Mouse (Mus musculus): ENCODE measurements around the gene Limch1. TPM values are rescaled to one million over a fixed set of nuclear protein-coding genes. Genes with fewer than 3 reads are reported as not detected.
A peak's percentile ranks its signal among the peaks of the same experiment; 100 is the strongest.

Limch1 gene
- total RNA-seq, 4 experiments from 2014 or later = 110 to 123 (median 118) TPM

DNA sequence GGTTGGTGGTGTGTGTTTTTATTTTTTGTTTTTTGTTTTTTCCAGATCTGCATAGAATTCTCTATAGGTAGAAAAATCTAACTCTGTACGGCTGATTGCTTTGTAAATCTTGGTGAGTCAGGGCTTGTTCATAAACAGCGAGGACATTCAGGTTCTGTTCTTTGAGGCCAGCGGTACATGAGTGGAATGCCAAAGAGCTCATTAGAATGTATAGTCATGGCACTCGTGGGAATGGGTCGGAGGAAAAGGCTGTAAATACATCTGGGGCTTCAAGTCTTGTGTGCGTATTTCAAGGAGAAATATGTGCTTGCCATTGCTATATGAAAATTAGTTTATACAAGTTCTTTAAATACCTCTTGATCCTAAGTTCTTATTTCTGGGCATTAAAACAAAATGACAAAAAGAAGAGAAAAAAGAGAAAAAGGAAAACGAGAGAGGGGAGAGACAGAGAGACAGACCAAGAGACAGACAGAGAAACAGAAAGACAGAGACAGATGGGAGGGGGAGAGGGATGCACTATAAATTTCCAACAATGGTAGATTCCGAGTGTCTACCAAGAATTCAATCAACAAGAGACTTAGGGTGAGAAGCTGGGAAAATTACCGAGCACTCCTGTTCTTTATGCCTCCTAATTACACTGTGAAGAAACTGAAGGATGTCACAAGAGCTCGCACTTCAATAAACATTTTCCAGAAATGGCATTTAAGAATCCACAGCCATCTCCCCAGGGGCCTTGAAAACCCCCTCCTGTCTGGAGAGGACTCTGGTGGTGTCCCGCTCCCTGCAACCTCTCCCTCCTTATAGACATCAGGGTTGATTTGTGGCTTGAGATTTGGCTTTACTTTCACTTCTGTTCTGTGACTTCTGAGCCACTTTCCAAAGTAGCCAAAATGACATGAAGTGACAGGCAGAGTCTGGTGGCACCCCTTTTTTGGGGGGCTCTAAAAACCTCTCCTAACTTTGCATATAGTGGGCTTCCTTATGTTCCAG lies 173.0 kb downstream of the Limch1 start:
- no peak for DNase-seq (ENCODE audit: low spot score in 2 of 2)

DNA sequence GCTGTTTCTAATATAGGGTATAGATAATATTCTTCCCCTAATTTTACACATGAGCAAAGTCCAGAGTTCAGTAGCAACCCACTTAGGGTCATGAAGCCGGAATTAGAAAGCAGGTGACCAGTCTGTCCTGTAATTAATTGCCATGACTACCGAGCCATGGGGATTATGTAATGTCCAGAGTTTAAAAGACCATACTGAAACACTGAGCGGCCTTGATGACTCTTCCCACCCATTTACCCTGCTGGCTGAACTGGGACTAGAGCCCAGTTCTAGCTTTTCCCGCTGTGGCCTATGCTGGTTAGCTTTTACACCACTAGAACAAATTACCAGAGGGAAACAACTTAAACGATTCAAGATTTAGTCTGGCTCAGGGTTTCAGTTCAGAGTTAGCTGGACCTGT lies 177.0 kb downstream of the Limch1 start:
- DNase-seq (ENCODE audit: low spot score in 2 of 2) = no peak

DNA sequence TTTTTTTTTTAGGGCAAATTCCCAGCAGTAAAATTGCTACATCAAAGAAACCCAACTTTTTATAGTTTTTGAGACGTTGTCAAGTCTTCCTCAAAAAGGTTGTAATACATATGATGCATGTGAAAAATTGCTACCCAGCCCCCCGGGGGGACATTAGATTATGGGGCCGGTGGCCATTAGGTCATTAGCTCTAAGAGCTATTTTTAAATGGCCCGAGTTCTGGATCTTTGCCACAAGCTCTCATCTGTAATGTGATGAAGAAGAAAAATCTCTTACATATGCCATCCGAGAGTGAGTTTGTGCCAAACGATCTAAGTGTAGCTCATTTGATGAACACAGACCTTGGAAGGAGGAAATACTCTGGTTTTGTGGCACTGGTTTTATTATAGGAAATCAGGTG lies 183.7 kb downstream of the Limch1 start:
- DNase-seq (ENCODE audit: low spot score in 2 of 2) = no peak

DNA sequence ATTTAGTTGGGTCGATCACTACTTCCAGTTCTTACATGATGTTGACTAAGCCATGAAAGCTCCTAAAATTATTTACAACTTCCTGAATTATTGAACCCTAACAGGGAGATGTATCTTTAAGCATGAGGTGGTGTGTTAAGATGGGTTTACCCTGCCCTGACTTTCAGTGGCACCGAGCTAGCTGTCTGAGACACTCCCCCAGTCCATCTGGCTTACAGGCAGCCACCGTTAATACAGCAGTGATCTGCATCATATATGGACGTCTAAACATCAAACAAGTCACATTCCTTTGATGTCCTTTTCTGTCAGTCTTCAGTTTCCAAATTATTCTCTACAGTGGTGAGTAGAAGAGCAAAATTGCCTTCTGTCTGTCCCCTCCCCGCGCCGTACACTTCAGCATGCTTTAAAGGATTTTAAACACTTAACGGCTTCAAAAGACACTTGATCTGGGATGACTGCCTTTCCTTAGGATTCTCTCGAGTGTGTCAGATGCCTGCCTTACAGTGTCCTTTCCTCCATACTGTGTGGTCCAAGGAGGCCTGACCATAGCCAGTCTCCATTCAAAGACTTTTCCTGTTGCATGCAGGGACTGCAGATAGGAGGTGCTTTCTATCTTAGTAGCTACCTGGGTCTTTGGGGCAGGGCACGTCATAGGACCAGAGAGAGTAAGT lies 187.6 kb downstream of the Limch1 start:
- DNase-seq (ENCODE audit: low spot score in 2 of 2) = no peak

DNA sequence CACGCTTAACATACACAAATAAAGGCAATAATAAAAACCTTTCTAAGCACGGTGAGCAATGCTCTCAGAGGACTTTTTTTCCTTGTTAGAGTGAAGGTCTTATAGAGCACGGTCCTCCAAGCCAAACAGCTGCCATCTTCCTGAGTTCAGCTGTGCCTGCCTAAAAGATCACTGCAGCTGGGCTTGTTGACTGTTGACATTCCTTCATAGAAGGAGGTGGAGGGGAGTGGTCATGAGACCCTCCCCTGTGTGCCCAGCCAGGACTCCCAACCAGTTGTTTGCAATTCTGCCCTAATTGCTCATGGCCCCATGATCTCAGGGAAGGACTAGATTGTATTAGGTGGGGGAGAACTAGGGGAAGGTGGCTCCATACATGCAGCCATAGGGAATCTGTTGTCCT lies 189.0 kb downstream of the Limch1 start:
- no peak for DNase-seq (ENCODE audit: low spot score in 2 of 2)

DNA sequence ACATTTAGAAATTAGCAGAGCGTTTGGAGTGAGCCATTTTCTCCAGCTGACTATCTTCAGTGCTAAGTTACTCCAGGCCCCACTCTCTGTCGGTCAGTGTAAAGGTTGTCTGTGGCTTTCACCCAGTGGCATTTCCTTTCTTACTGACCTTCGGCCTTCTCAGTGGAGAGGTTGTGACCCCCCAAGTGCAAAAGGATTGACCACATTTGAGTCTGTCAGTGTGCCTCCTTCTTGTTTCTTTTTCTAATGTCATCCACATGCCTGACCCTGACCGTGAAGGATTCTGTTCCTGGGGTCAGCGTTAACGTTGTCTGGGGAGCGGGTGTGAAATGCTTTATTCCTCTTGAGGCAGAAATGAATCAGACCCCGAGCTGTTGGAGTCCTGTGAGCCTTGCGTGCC lies 191.7 kb downstream of the Limch1 start:
- no peak for DNase-seq (ENCODE audit: low spot score in 2 of 2)

DNA sequence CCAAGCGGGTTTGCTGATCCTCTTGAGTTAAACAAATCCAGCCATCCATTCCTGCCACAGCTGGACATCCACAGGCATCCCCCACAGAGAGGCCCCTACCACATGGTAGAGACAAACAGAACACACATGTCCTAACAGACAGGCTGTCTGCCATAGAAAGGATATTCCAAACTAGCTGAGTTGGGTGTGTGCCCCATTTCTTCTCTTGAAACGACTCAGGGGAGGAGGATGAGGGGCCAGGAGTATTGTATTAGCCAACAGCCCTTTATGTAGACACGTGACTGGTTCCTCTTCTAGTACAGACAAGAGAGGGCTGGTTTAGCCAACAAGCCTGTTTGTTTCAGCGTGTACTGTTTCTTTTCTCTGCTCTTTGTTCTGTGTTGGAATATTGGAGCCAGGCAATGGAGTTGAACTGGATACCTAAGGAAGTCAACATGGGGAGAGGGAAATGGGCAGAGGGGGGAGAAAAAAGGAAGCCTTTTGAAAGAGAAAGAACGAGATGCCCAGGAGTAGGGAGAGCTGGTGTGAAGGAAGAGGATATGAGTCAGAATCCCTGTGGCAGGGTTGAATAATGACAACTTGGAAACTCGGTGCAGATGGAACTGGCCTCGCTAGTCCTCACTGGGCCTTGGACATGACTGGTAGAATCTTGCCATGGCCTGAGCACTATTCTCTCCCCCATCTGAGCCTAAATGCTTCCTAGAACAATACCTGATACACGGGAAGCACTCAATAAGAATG lies 196.3 kb downstream of the Limch1 start:
- no peak for DNase-seq (ENCODE audit: low spot score in 2 of 2)

DNA sequence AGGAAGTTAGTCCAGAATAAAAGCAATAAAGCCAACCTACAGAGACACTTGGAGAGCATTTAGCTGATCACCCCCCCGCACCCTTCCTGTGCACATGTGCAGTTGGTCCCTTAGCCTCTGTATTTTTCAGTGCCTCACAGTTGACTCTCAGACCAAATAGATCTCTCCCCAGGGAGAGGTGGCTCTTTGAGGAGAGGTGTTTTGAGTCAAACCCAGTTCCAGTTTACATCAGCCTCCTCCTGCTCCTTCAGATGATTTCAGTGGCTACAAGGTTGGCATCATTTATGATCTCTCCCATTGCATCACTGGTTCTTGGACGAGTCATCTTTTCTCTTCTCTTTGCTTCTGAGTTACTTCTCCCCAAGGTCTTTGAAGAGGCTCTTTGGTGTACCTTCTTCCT lies 197.3 kb downstream of the Limch1 start:
- DNase-seq (ENCODE audit: low spot score in 2 of 2) = no peak

DNA sequence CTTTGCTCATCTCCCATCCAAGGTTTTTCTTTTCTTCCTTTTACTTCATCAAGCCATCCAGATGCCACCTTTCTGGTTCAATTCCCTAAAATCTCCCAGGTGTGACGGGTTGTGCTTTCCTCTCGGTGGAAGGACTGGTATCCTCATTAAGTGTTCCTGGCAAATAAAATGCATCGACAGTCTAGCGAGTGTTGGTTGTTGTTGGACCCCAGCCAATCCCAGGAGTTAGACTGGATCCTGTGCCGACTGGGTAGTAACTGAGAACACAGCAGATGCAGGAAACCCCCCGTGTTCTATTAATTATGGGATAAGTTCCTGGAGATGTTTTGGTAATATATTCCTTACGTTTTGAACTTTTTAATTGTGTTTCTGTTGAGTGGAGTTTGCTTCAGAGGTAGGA lies 197.9 kb downstream of the Limch1 start:
- no peak for DNase-seq (ENCODE audit: low spot score in 2 of 2)

DNA sequence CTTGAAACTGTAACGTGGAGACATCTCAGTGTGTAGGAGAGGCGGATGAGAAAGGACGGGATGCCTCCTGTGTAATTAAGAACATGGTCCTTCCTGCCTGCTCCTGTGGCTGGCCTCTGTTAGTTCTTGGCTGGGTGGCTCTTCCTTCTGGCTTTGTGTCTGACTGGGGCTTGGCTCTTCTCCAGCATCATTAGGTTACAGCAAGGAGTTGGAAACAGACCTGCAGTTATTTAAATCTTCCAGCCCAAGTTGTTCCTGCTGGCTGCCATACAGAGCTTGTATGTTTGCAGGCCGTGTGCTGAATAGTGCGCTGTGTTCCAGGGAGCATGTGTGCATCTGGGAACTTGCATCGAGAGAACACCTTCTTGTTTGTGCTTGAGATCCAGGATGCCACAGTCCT lies 202.3 kb downstream of the Limch1 start:
- DNase-seq (ENCODE audit: low spot score in 2 of 2) = peak in 1 of 2 experiments; percentile 24

DNA sequence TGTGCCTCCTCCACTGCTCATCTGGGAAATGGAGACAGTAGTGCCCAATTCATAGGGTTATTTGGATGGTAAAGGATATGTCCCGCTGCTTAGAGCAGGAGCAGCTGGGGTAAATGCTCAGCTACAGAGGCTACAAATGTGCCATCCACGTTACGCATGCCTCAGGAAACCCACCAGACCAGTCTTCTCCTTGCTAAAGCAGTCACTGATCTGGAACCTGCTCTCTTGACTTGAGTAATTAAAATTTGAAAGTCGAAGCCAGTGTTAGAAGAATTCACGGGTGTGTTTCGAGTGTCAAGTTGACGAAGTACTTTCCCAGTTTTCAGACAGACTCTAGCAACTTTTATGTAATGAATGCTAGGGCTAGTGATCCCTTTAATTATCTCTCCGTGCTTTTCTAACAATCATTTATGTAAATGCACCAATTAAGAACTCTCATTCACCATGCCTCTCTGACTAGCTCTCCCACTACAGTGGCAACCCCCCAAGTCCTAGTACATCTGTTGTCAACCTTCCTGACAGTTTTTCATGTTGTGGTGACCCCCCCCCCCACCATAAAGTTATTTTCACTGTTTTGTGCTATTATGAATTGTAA lies 203.6 kb downstream of the Limch1 start:
- DNase-seq (ENCODE audit: low spot score in 2 of 2) = no peak

DNA sequence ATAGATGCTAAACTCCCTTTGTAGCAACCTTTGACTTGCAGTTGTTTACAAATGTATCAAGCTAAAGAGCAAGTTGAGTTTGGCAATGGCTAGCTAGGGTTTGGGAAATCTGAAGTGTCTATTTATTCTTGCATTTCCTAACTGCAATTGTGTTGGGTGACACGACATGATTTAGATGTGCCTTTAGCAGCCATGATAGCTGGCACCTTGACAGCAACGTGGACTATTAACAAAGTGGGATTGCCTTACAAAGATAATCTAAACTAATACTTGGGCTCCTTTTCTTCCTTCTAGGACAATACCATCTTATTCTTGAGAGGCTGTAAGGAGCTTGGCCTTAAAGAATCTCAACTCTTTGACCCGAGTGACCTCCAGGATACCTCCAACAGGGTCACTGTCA lies 207.7 kb downstream of the Limch1 start:
- DNase-seq (ENCODE audit: low spot score in 2 of 2) = no peak

DNA sequence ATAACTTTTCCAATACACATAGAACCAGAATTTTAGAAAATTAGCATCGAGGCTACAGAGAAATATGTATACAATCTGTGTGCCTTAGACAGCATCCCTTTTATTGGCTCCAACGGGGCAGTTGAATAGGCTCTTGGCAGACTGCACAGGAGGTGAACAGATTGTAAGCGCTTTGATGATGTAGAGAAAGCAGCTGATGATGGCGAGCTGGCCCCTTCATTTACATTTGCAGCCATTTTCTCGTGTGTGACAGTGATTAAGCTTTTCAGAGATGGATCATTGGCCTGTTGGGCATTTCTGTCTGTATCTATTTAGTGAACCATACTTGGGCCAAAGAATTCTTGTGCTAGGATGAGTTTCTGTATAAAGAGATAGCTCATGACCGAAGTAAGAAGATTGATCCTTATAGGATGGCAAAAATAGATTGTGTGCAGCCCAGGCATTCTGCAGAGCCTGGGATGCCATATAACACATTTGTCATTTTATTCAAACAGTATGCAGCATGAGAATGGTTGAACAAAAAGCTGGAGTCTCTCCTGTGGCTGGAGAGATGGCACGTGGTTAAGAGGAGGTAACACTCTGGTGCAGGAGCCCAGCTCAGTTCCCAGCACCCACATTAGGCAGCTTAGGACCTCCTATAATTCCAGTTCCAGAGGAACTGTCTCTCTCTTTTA lies 208.5 kb downstream of the Limch1 start:
- no peak for DNase-seq (ENCODE audit: low spot score in 2 of 2)

DNA sequence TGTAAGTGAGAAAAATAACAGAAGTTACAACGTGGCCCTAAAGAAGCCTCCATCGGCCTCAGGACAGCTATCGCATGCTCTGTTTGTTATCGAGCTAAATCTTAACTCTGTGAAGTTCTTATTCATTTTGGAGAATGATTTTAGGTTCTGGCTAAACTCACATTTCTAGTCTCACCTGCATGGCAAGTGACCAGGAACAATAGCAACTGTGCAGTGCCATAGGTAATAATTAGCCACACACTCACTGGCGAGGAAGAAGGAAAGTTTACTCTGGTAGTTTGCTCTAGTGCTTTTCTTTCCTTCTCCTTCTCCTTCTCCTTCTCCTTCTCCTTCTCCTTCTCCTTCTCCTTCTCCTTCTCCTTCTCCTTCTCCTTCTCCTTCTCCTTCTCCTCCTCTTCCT lies 209.6 kb downstream of the Limch1 start:
- no peak for DNase-seq (ENCODE audit: low spot score in 2 of 2)

DNA sequence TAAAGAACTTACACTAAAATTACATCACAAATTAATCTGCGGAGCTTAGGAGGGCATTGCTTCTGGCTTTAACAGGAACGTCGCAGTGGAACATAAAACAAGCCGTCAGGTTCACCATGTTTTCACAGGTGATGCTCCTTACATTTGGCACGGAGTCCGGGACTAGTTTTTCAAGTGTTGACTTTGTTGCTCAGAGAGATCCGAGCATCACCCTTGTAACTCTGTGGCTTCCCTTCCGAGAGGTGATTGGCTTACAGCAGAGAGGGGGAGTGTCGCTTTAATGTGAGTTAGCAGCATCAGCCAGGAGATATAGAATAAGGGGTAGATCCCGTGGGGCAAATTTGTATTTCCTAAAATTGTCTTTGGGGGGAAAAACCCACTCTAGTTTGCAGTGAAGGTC lies 212.0 kb downstream of the Limch1 start:
- DNase-seq (ENCODE audit: low spot score in 2 of 2) = no peak

DNA sequence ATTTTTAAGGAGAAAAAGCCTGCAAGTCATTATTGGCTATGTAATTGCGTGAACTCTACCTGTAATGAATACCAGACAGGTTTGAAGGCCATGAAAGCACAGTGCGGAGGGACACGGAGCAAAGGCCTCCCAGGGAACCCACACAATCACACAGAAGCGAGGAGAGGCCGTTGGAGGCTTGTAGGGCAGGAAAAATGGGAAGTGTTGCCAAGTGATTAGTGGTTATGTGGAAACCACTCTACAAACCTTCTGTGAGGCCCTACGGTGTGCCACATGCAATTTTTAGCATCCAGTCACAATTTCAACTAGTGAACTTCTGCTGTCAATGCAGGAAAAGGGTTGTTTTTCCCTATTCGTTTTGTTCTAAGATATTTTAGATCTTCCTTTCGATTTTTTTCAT lies 212.5 kb downstream of the Limch1 start:
- DNase-seq (ENCODE audit: low spot score in 2 of 2) = no peak

DNA sequence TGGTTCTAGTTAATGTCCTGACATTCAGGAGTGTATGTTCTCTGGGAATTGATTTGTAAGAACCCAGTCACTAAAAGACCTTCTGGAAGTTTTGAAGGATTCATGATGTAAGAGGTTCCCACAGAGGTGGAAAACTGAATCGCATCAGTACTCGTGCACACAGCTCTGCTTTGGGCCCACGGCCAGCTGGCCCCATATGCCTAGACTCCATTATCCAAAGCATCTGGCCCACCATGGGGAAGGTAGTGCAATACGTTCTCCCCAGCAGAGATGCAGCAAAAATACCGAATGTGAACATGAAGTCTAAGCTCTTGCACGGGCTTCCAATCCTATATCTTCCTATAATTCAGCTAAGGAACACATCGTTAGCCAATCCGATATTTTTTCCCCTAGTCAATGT lies 214.3 kb downstream of the Limch1 start:
- no peak for DNase-seq (ENCODE audit: low spot score in 2 of 2)

DNA sequence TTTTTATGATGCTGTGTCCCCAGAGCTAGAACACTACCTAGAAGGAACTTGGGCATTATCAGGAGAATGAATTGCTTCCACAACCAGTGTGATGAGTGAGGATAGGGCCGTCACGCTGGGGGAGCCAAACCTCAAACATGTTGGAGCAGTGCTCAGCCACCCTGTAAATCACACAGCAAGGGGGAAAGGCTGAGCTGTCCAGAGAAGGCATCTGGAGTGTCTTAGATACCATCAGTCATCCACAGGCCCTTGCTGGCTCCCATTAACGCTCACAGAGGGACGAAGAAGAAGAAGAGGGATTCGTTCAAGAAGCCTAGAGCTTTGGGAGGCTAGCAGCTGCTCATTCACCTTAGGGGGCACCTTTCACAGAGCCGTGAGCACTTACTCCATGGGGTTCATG lies 219.8 kb downstream of the Limch1 start:
- no peak for DNase-seq (ENCODE audit: low spot score in 2 of 2)

DNA sequence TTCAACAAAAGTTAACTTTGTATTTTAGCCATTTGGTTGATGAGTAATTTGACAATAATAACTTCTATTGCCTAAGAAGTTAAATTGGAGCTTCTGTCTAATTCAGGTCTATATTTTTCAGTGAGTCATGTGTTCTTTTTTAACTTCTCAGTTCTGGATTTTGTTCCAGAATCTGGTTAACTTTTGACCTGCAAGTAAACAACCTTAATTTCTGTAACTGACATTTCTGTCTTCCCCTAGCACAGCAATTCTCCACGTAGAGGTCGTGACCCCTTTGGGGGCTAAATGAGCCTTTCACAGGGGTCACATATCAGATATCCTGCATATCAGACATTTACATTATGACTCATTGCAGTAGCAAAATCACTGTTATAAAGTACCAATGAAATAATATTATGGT lies 221.5 kb downstream of the Limch1 start:
- no peak for DNase-seq (ENCODE audit: low spot score in 2 of 2)

DNA sequence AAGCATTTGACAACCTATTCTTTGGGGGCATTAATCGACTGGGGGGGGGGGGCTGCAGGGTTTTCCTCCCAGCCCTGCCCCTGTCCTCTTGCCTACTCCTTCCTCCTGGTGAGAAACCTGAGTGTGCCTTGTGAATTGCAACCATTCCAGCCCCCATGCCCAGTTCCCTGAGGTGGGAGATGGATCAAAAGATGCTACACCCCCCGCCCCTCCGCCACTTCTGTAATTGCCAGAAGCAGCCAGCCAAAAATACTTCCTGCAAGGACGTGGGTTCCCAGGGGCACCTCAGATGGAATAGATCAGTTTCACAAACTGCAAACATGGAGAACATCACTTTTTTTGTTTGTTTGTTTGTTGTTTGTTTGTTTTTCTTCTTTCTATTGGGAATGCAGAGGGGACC lies 222.0 kb downstream of the Limch1 start:
- DNase-seq (ENCODE audit: low spot score in 2 of 2) = no peak
